Mouse (Mus musculus): Measurements from ENCODE around the gene Dcps. TPM values are rescaled to one million over a fixed set of nuclear protein-coding genes. Genes with fewer than 3 reads are reported as not detected.

Gene Dcps
- polyA plus RNA-seq, 2 experiments, result 54.6 to 61.6 TPM

DNA sequence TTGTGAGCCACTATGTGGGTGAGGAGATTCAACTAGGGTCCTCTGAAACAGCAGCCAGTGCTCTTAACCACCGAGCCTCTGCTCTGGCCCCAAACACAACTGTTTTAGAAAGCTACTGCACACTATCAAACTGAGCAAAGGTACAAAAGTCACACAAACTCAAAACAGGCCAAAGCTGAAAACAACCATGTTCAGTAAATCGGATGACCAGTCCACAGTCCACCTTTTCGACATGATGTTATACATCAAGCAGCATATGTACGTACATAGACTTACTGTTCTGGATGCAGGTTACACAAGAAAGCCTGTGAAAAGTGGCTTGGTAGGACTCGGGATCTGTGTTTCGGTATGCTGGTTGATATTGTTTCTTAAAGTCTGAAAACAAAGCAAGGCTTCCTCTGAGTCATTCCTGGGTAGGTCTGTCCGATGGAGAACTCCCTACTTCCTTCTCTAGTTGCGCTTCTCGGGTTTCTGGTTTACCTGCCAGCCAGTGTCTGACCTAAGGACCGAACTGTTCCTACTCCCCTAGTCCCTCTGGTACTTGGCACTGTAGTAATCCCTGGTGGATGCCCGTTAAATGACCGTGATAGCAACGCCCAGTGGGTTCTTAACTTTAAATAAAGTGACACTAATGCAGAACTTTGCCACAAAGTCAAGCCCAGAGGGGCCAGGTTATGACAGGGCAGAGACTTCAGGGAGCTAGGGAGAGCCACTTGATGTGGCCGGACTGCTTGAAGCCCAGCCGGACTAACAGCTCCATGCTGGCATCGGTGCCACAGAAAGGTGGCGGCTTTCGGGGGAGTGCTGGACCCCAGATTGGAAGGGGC, 23.3 kb upstream of the Dcps start:
- Histone ChIP-seq H3K9ac (ENCODE audit: low read depth, low read length, severe bottlenecking) (peak overlapping the region; percentile 79), H3K4me2 (replicated peaks; ENCODE audit: low read depth, low read length, severe bottlenecking) (peak overlapping the region; percentile 84), H3K36me3 (ENCODE audit: control insufficient read depth, insufficient read depth, low read length) (peaks cover 5% of the 10 kb centered on the region), H3K9me3 (ENCODE audit: control insufficient read depth, low read length) (no peaks in the 10 kb centered on the region), H3K4me3 (replicated peaks; ENCODE audit: low read length) (peak overlapping the region; percentile 68), H3K27ac (replicated peaks; ENCODE audit: low read depth, low read length) (peak overlapping the region; percentile 65), H3K27me3 (ENCODE audit: control insufficient read depth, insufficient read depth, low read length) (no peaks in the 10 kb centered on the region), H3K4me1 (ENCODE audit: control insufficient read depth, insufficient read depth, low read length) (peaks cover 6% of the 10 kb centered on the region)
- DNase-seq (ENCODE audit: low spot score) (no peak), ATAC-seq (ENCODE audit: low FRiP score, low read depth) (peak; percentile 65)
- TF ChIP-seq POLR2A (IDR thresholded peaks at IDR 0.05; ENCODE audit: borderline replicate concordance, extremely low read depth, insufficient read depth, insufficient read length), result no peak
- 25% methylated on average over 18 of the region's 18 CpGs for WGBS

DNA sequence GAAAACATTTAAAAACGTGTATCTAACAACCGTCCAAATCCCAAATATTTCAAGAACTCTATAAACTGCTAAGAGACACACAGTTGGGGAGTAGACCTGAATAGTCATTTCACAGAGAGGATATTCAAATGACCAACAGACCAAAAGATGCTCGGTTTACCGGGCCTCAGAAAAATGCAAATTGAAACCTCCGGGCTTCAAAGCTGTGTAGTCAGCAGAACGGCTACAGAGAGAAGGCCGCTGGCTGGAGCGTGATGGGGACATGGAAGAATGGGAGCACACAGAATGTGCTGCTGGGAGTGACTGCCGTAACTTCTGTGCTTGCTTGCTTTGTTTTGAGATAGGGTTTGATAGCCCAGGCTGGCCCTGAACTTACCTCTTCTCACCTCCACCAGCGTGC, 22.5 kb upstream of the Dcps start:
- Histone ChIP-seq H3K27ac (replicated peaks; ENCODE audit: low read depth, low read length) (no peak overlapping the region), H3K9ac (ENCODE audit: low read depth, low read length, severe bottlenecking) (no peak overlapping the region), H3K4me1 (ENCODE audit: control insufficient read depth, insufficient read depth, low read length) (peaks cover 6% of the 10 kb centered on the region), H3K4me3 (replicated peaks; ENCODE audit: low read length) (no peak overlapping the region), H3K36me3 (ENCODE audit: control insufficient read depth, insufficient read depth, low read length) (no peaks in the 10 kb centered on the region), H3K4me2 (replicated peaks; ENCODE audit: low read depth, low read length, severe bottlenecking) (no peak overlapping the region), H3K9me3 (ENCODE audit: control insufficient read depth, low read length) (no peaks in the 10 kb centered on the region), H3K27me3 (ENCODE audit: control insufficient read depth, insufficient read depth, low read length) (no peaks in the 10 kb centered on the region)
- no peak for TF ChIP-seq POLR2A (IDR thresholded peaks at IDR 0.05; ENCODE audit: borderline replicate concordance, extremely low read depth, insufficient read depth, insufficient read length)
- ATAC-seq (ENCODE audit: low FRiP score, low read depth) (no peak), DNase-seq (ENCODE audit: low spot score) (no peak)
- whole genome bisulfite sequencing, result 81% methylated on average over 10 of the region's 10 CpGs

DNA sequence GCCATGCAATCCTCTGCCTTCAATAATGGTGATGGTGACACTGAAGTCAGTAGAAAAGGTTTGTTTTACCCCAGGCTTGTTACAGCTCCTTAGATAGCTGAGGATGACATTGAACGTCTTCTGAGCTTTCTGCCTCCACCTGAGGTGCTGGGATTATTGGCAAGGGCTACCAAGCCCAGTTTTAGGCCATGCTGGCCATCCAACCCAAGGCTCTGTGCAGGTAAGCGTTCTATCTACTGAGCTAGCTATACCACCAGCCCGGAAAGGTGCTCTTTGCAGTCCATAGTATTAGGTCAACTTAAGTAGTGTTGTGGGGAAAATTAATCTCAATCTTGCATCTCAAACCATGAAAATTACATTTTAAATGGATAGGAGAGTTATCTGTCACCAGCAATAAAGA, 21.8 kb upstream of the Dcps start:
- no peaks in the 10 kb centered on the region; the same call in 1 of the 2 replicates for H3K36me3 ChIP-seq (ENCODE audit: control insufficient read depth, insufficient read depth, low read length)
- no peak overlapping the region for H3K4me2 ChIP-seq (replicated peaks; ENCODE audit: low read depth, low read length, severe bottlenecking)
- peaks cover 6% of the 10 kb centered on the region for H3K4me1 ChIP-seq (ENCODE audit: control insufficient read depth, insufficient read depth, low read length)
- DNase-seq (ENCODE audit: low spot score), result no peak
- WGBS, result 93% methylated on average over 3 of the region's 3 CpGs
- ATAC-seq (ENCODE audit: low FRiP score, low read depth), result no peak
- H3K4me3 ChIP-seq (replicated peaks; ENCODE audit: low read length), result no peak overlapping the region
- H3K27me3 ChIP-seq (ENCODE audit: control insufficient read depth, insufficient read depth, low read length), result no peaks in the 10 kb centered on the region
- H3K9ac ChIP-seq (ENCODE audit: low read depth, low read length, severe bottlenecking), result no peak overlapping the region
- no peak overlapping the region for H3K27ac ChIP-seq (replicated peaks; ENCODE audit: low read depth, low read length)
- no peaks in the 10 kb centered on the region for H3K9me3 ChIP-seq (ENCODE audit: control insufficient read depth, low read length)
- no peak for TF ChIP-seq POLR2A (IDR thresholded peaks at IDR 0.05; ENCODE audit: borderline replicate concordance, extremely low read depth, insufficient read depth, insufficient read length)

DNA sequence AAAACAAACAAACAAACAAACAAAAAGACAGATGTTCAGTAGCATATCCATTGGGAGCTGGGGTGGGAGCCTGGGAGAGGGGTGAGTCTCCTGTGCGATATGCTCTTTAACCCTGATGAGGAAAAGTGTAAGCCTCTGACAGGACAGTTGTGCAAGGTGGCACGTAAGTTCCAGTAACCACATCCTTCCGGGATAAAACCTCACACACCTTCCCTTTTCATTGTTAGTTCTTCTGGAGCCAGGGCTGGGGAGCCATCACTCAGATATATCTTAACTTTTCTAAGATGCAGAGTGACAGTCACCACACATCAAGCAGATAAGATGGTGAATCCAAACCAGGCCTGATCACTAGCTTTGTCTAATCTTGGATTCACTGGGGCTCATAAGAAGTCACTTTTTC, 18.2 kb upstream of the Dcps start:
- DNase-seq (ENCODE audit: low spot score) (no peak), ATAC-seq (ENCODE audit: low FRiP score, low read depth) (no peak)
- Histone ChIP-seq H3K9me3 (ENCODE audit: control insufficient read depth, low read length) (no peaks in the 10 kb centered on the region), H3K4me1 (ENCODE audit: control insufficient read depth, insufficient read depth, low read length) (no peaks in the 10 kb centered on the region), H3K27me3 (ENCODE audit: control insufficient read depth, insufficient read depth, low read length) (no peaks in the 10 kb centered on the region), H3K4me3 (replicated peaks; ENCODE audit: low read length) (no peak overlapping the region), H3K36me3 (ENCODE audit: control insufficient read depth, insufficient read depth, low read length) (peaks cover 23% of the 10 kb centered on the region), H3K27ac (replicated peaks; ENCODE audit: low read depth, low read length) (no peak overlapping the region), H3K9ac (ENCODE audit: low read depth, low read length, severe bottlenecking) (no peak overlapping the region), H3K4me2 (replicated peaks; ENCODE audit: low read depth, low read length, severe bottlenecking) (no peak overlapping the region)
- WGBS, result 89% methylated on average over 3 of the region's 3 CpGs
- TF ChIP-seq POLR2A (IDR thresholded peaks at IDR 0.05; ENCODE audit: borderline replicate concordance, extremely low read depth, insufficient read depth, insufficient read length), result no peak

DNA sequence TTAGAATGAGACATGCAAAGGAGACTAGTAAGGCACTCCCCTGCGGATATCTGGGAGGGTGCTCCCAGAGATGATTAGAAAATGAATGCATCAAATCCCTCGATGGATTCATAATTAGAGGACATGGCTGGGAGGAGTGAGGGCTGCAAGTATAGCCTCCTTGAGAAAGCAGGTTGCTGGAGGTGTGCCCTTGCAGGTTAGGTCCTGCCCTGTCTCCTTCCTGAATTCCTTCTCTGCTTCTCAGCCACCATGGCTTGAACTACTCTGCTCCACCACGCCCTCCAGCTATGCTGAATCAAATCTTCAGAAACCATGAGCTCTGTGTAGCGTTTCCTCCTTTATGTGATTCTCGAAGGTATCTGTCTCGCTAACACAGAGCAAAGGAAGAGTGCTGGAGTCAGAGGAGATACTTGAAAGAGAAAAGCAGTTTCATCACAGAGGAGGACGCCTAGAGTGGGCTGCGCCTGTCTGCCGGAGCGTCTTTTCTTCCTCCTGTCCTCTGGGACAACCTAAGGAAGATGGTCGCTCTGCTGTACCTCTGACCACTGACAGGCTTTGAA, 17.2 kb upstream of the Dcps start:
- Histone ChIP-seq H3K9ac (ENCODE audit: low read depth, low read length, severe bottlenecking) (no peak overlapping the region), H3K4me2 (replicated peaks; ENCODE audit: low read depth, low read length, severe bottlenecking) (no peak overlapping the region), H3K36me3 (ENCODE audit: control insufficient read depth, insufficient read depth, low read length) (peaks cover 33% of the 10 kb centered on the region), H3K4me3 (replicated peaks; ENCODE audit: low read length) (no peak overlapping the region), H3K27me3 (ENCODE audit: control insufficient read depth, insufficient read depth, low read length) (no peaks in the 10 kb centered on the region), H3K4me1 (ENCODE audit: control insufficient read depth, insufficient read depth, low read length) (no peaks in the 10 kb centered on the region), H3K27ac (replicated peaks; ENCODE audit: low read depth, low read length) (no peak overlapping the region), H3K9me3 (ENCODE audit: control insufficient read depth, low read length) (no peaks in the 10 kb centered on the region)
- no peak for DNase-seq (ENCODE audit: low spot score)
- WGBS, result 75% methylated on average over 11 of the region's 11 CpGs
- TF ChIP-seq POLR2A (IDR thresholded peaks at IDR 0.05; ENCODE audit: borderline replicate concordance, extremely low read depth, insufficient read depth, insufficient read length), result no peak
- ATAC-seq (ENCODE audit: low FRiP score, low read depth), result no peak
